Mouse (Mus musculus) liver, adult (tissue): Measurements from ENCODE around the gene Pbx1.

Experiments
- GATA4 ChIP-seq: IDR thresholded peaks from 2 replicates; pipeline ENCODE4 v1.6.1; 2014; ENCODE audit warnings: mild to moderate bottlenecking, low read length; ENCODE audit not compliant: insufficient replicate concordance

The Pbx1 gene

GRCm38 (mm10) chr1:168322892-168323291 is 109.2 kb downstream of the Pbx1 start:
- no peak for TF ChIP-seq GATA4

DNA sequence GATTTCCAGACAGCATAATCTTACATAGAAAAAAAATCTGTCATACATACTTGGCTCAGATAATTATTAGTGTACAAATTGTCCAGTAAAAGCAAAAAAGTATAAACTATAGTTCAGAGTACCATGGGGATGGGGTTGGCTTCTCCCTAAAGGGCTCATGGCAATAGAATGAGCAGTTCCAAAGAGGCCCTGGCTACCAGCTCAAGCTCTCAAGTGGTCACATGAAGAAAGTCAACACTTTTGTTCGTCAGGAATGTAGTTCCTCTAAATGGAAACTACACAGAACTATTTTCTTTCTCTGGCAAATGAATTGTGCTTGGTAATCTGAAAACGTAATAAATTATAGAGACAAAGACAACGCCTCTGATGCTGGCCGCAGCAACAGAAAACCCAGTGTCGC is 112.4 kb downstream of the Pbx1 start:
- no peak for TF ChIP-seq GATA4

DNA sequence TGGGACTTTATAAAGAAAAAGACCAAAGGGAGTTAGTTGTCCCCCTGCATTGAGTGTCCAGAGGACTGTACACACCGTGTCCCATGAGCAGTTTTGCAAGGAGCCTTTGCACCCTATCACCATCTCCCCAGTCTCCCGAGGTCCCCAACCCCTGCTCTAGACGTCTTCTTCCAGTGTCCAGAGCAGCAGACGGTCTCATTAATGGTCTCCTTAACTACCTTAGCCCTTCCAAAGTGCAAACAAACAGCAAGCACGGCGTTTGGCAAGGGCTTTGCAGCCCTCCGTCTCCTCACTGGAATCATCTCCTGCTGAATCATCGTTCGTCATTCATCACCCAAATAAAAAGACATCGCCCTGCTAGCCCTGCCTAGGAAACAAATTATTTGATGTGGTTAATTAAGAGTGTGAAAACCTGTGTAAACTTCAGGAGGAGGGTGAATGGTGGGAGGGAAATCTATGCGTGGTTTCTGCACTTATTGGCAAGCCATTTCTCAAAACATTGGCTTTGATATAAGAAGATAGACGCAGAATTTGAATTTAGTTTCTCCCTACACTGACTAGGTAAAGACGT is 113.1 kb downstream of the Pbx1 start:
- no peak for TF ChIP-seq GATA4

- TF ChIP-seq GATA4 = no peak
These were observed 118.3 kb downstream of the Pbx1 start for GRCm38 (mm10) chr1:168313772-168314171.

DNA sequence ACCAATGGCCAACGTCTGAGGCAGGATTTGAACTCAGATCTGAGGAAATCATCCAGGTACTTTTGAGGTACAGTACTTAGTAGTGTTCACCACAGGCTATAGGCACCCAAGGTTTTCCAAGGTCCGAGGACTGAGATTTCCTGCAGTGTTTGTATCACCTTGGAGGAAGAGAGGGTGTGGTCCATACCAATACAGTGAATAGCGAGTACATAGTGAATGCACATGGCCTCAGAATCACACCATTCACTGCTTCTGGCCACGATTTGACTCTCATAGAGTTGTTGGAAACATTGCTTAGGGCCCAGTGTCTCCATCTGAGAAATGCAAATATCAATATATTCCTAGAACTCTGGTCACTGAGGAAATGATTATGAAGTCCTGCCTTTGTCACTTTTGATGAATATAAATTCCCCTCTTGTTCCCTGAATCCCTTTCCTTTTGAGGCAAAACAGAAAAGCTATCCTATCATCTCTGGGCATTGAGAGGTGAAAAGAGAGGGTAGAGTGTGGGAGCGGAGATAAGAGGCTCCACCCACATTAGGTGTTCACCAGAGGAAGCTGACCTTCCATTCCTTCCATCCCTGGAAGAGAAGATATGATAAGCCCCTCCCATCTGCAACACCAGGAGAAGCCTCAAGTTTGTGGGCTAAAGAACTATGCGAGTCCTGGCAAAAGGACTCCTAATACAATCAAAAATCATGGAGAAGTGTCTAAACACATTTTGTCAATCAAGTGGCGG is 119.2 kb downstream of the Pbx1 start:
- no peak for TF ChIP-seq GATA4

GRCm38 (mm10) chr1:168309101-168309521 is 123.0 kb downstream of the Pbx1 start:
- no peak for TF ChIP-seq GATA4

DNA sequence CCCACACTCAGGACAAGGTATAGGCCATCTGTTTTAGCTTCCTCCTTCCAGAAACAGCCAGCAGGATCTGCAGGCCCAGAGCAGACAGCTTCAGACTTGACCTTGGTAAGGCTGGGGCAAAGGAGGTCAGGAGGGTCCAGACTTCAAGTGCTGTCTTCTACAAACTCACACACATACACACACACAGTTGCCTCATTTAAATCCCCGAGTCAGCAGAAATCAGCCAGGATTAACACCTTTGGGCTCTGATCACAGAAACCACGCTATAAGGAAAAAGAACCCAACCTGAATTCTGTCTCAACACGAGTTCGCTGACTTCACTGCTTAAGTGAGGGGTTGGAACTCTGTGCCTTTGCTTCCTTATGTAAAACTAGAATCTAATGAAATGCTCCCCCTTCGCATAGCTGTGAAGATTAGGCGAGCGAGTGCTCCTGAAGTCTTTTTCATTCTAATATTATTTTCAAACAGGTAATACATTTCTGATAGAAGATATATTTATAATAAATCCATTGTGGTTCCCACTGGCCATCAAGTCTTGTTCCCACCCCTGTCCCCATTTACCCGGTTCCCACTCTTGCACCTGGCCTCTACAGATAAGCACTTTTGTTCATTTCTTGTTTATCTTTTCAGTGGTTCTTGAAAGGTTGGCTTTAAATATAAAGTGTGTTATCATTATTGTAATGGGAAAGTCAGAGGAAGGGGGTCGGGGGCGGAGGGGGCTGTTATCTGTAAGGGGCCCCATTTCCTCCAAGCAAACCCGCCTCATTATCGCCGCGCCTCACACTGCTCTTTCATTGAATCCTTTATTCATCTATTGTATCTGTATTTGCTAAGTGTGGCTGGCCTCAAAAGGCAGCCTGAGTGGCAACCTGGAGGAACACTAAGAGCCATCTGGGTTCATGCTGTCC is 124.5 kb downstream of the Pbx1 start:
- TF ChIP-seq GATA4 = no peak

DNA sequence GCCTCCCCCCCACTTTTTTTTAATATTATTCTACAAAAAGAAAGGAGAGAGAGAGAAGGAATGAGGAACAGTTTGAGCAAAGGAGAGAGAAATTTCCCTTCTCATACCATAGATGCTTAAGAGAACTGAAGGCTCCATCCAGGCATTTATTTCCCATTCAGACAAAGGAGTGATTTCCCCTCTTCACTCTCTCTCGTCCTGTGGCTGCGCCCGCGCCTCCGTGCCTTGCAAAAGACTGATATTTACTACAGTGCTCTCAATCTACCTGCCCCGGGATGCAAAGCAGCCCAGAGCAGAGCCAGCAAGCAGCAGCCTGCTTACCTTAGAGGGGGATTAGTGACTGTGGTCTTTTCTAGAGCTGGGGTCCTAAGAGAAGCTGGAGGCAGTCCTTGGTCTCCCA is 131.6 kb downstream of the Pbx1 start:
- TF ChIP-seq GATA4 = no peak

DNA sequence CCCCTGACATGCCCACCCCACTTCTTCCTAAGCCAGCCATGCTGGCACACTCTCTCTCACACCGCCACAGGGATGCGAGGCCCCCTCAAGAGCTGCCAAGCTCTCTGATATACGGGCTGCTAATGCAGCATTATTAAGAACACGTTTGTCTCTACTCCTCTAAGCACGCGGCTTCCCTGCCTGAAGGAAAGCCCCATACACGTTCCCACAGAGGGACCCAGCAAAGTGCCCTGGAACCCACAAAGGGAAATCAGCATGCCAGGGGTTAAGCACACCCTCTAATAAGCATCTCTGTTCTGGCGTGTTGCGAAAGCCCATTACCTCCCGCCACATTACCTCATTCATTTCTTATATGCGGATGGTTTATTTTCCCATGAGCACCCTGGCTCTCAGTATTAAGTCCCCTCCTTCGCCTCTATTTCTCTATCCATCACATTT is 132.1 kb downstream of the Pbx1 start:
- TF ChIP-seq GATA4 = no peak

DNA sequence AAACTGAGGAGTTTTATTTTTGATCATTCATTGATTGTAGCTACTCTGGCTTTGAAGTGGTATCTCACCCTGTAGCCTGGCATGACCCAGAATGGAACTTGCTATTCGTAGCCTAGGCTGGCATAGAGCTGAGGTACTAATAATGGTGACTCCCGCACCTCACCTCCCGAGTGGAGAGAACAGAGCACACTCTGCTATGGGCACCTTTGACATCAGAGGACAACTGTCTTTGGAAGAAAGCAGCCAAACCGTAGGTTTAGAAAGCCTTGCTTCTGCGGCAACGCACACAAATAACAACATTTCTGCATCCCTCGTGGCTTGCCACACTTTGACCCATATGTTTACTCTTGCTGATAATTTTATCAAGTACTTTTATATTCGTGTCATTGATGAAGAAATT is 132.9 kb downstream of the Pbx1 start:
- no peak for TF ChIP-seq GATA4

DNA sequence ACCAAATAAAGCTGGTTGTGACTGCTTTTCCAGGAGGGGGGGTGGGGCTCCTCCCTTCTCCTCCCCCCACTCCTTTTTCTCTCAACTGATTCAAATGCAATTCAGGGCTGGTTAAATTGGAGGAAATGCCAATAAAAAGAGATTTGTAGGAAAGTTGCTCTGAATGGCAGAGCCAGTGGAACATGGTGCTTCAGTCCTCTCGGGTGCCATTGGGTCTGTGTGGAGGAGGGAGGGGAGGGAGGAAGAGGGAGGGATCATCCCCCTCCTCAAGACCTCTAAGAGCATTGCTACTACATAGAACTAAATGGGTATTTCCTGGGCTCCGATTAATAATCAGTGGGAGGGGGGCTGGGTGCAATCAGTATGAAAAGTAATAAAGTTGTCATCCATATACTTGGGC is 135.8 kb downstream of the Pbx1 start:
- TF ChIP-seq GATA4 = no peak

- TF ChIP-seq GATA4 = no peak
These were observed 136.3 kb downstream of the Pbx1 start for GRCm38 (mm10) chr1:168295782-168296181.

DNA sequence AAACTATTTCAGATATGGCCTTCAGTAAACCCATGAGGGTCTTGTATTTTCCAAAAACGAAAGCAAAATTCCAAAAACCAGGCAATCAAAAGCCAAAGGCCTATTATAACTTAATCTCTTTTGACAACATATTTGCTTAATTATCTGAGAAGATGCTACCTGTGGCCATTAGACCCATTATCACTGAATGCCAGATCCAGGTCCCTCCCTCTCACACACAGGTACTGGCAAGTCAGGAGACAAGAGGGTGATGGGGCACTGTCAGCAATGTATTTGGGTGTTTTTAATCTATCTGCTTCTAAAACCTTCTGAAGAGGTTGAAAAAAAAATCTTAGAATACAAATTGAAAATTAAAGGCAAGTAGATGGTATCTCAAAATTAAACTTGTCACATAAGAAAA is 138.4 kb downstream of the Pbx1 start:
- no peak for TF ChIP-seq GATA4

- no peak for TF ChIP-seq GATA4
These were observed 140.0 kb downstream of the Pbx1 start for GRCm38 (mm10) chr1:168292106-168292505.

DNA sequence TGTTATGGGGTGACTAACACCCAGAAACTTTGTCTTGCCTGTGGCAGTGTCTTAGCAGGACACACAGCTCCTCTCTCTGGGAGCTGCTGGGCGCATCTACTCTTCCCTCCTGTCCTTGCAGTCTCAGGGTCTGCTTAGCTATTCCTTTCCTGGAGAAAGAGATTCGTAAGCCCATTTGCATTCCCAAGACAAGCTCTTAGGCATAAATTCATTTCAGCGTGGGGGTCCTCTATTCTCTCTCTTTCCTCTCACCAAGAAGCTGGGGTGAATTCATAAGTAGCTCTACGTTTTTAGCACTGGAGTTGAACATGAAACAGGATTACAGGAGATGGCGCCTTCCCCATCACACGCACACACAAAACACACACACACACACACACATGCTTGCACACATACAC is 140.4 kb downstream of the Pbx1 start:
- no peak for TF ChIP-seq GATA4
